Mouse (Mus musculus): ENCODE results near the gene Parp11.

DNA sequence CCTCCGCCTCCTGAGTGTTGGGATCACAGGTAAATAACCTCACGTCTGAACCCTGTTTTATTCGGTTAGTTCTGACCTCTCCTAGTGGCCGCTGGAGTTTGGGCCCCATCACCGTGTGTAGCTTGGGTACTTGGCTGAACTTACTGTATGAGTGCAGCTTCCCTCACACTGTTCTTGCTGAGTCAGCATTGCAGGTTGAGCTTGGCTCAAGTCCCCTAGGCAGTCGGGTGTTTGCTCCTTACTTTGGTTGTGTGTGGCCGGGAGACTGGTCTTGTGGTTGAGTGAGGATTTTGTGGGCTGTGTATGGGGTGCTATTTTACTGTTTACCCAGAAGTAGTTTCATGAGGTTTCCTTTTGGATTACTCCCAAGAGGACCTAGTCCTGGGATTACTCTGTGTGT, 17.9 kb downstream of the Parp11 start:
- TF ChIP-seq CTCF (IDR thresholded peaks at IDR 0.05; ENCODE audit: control insufficient read depth, insufficient read depth, low read length) (no peak), POLR2A (IDR thresholded peaks at IDR 0.05; ENCODE audit: borderline replicate concordance, control insufficient read depth, low read depth, low read length) (no peak)

Measured in bone marrow, adult 2 months (tissue).